Mouse (Mus musculus) MEL (cell line): ENCODE results near the gene D1Ertd622e. TPM values are rescaled to one million over a fixed set of nuclear protein-coding genes. Genes with fewer than 3 reads are reported as not detected.

Experiments used
- DNase-seq: peaks from one replicate; pipeline ENCODE4 v3.0.0; 2011; ENCODE audit warnings: low read depth, low spot score
- H3K27ac ChIP-seq: 2 replicates; pipeline ENCODE4 v1.5.1; 2012; ENCODE audit warnings: low read depth, mild to moderate bottlenecking, control low read depth, low read length, moderate library complexity; ENCODE audit not compliant: control insufficient read depth
- H3K27me3 ChIP-seq, 2 experiments: fragments of 150-350 bp in 1 of 2; sonication (generic) in 1 of 2; 2 replicates each; pipeline ENCODE4 v1.6.1; 2012; ENCODE audit warnings: low read length in 2 of 2, mild to moderate bottlenecking in 2 of 2, improper control_type of control experiment in 1 of 2, moderate library complexity in 1 of 2; ENCODE audit not compliant: insufficient read depth in 2 of 2, control insufficient read depth in 1 of 2
- H3K36me3 ChIP-seq, 2 experiments: 2 replicates each; pipeline ENCODE4 v1.6.1; 2012 to 2014; ENCODE audit warnings: low read length in 2 of 2, improper control_type of control experiment in 1 of 2, inconsistent platforms in 1 of 2, mild to moderate bottlenecking in 1 of 2; ENCODE audit not compliant: insufficient read depth in 2 of 2, control insufficient read depth in 1 of 2
- H3K4me1 ChIP-seq, 2 experiments: fragments of 150-350 bp in 1 of 2; sonication (generic) in 1 of 2; 2 replicates each; pipeline ENCODE4 v1.6.1; 2012; ENCODE audit warnings: low read length in 2 of 2, improper control_type of control experiment in 1 of 2, mild to moderate bottlenecking in 1 of 2; ENCODE audit not compliant: insufficient read depth in 2 of 2, control insufficient read depth in 1 of 2
- H3K4me3 ChIP-seq, 2 experiments: fragments of 150-350 bp in 1 of 2; sonication (generic) in 1 of 2; 2 replicates each; pipeline ENCODE4 v1.5.1; 2012; ENCODE audit warnings: low read depth in 2 of 2, low read length in 2 of 2, mild to moderate bottlenecking in 2 of 2, moderate library complexity in 2 of 2, control low read depth in 1 of 2, improper control_type of control experiment in 1 of 2; ENCODE audit not compliant: control insufficient read depth in 1 of 2, insufficient read depth in 1 of 2
- H3K79me2 ChIP-seq: 2 replicates; pipeline ENCODE4 v1.6.1; 2012; ENCODE audit warnings: mild to moderate bottlenecking, low read length, moderate library complexity; ENCODE audit not compliant: control insufficient read depth, poor library complexity, insufficient read depth
- H3K9ac ChIP-seq: 2 replicates; pipeline ENCODE4 v1.6.1; 2012; ENCODE audit warnings: low read depth, mild to moderate bottlenecking, control low read depth, low read length, moderate library complexity; ENCODE audit not compliant: control insufficient read depth, poor library complexity, severe bottlenecking
- H3K9me3 ChIP-seq: fragments of 150-350 bp; sonication (generic); replicated peaks from 2 replicates; pipeline ENCODE4 v1.6.1; 2012; ENCODE audit warnings: mild to moderate bottlenecking, low read length, improper control_type of control experiment, moderate library complexity; ENCODE audit not compliant: insufficient read depth
- BHLHE40 ChIP-seq: IDR thresholded peaks from 2 replicates; pipeline ENCODE4 v1.6.1; 2012; ENCODE audit warnings: low read depth, mild to moderate bottlenecking, inconsistent platforms, low read length, improper control_type of control experiment, borderline replicate concordance
- EP300 ChIP-seq, 2 experiments: IDR thresholded peaks; 2 replicates each; pipeline ENCODE4 v1.6.1; 2011; ENCODE audit warnings: improper control_type of control experiment in 2 of 2, low read length in 2 of 2, low read depth in 1 of 2, mild to moderate bottlenecking in 1 of 2
- ETS1 ChIP-seq: IDR thresholded peaks from 2 replicates; pipeline ENCODE4 v1.6.1; 2012; ENCODE audit warnings: low read depth, mild to moderate bottlenecking, inconsistent platforms, low read length, improper control_type of control experiment, moderate library complexity
- GATA1 ChIP-seq: IDR thresholded peaks from 2 replicates; pipeline ENCODE4 v1.6.1; 2011; ENCODE audit warnings: low read depth, low read length, improper control_type of control experiment
- HCFC1 ChIP-seq: IDR thresholded peaks from 2 replicates; pipeline ENCODE4 v1.6.1; 2012; ENCODE audit warnings: low read depth, mild to moderate bottlenecking, inconsistent platforms, low read length, improper control_type of control experiment, moderate library complexity
- MAX ChIP-seq: IDR thresholded peaks from 2 replicates; pipeline ENCODE4 v1.6.1; 2011; ENCODE audit warnings: low read length, improper control_type of control experiment
- MAZ ChIP-seq: IDR thresholded peaks from 2 replicates; pipeline ENCODE4 v1.6.1; 2012; ENCODE audit warnings: low read depth, mild to moderate bottlenecking, inconsistent platforms, low read length, improper control_type of control experiment
- MEF2A ChIP-seq: IDR thresholded peaks from 2 replicates; pipeline ENCODE4 v1.6.1; 2014; ENCODE audit warnings: low read depth, mild to moderate bottlenecking, inconsistent platforms, low read length, improper control_type of control experiment; ENCODE audit not compliant: poor library complexity, insufficient replicate concordance, severe bottlenecking; ENCODE audit errors: extremely low read depth
- NRF1 ChIP-seq: IDR thresholded peaks from 2 replicates; pipeline ENCODE4 v1.6.1; 2014; ENCODE audit warnings: low read depth, mild to moderate bottlenecking, inconsistent platforms, low read length, improper control_type of control experiment, moderate library complexity; ENCODE audit not compliant: poor library complexity, insufficient read depth, severe bottlenecking
- POLR2A ChIP-seq, 2 experiments: IDR thresholded peaks; 2 replicates each; pipeline ENCODE4 v1.6.1; 2011 to 2012; ENCODE audit warnings: low read length in 2 of 2, mild to moderate bottlenecking in 2 of 2, control low read depth in 1 of 2, improper control_type of control experiment in 1 of 2, low read depth in 1 of 2, moderate library complexity in 1 of 2; ENCODE audit not compliant: control insufficient read depth in 1 of 2, insufficient read depth in 1 of 2, poor library complexity in 1 of 2
- POLR2AphosphoS5 ChIP-seq: IDR thresholded peaks from 2 replicates; pipeline ENCODE4 v1.6.1; 2012; ENCODE audit warnings: low read depth, borderline replicate concordance, mild to moderate bottlenecking, inconsistent platforms, low read length, moderate library complexity, mixed read lengths
- RCOR1 ChIP-seq: IDR thresholded peaks from 2 replicates; pipeline ENCODE4 v1.6.1; 2012; ENCODE audit warnings: low read depth, mild to moderate bottlenecking, inconsistent platforms, low read length, improper control_type of control experiment
- SIN3A ChIP-seq: IDR thresholded peaks from 2 replicates; pipeline ENCODE4 v1.6.1; 2012; ENCODE audit warnings: low read length, improper control_type of control experiment, inconsistent platforms
- SMC3 ChIP-seq: IDR thresholded peaks from 2 replicates; pipeline ENCODE4 v1.6.1; 2011; ENCODE audit warnings: low read depth, low read length, improper control_type of control experiment
- TAL1 ChIP-seq: IDR thresholded peaks from 2 replicates; pipeline ENCODE4 v1.6.1; 2012; ENCODE audit warnings: mild to moderate bottlenecking, inconsistent platforms, low read length, moderate library complexity, mixed read lengths
- TBP ChIP-seq: IDR thresholded peaks from 2 replicates; pipeline ENCODE4 v1.8.0; 2011; ENCODE audit warnings: low read depth, low read length, improper control_type of control experiment
- TCF12 ChIP-seq: IDR thresholded peaks from 2 replicates; pipeline ENCODE4 v1.6.1; 2014; ENCODE audit warnings: low read depth, mild to moderate bottlenecking, inconsistent platforms, low read length, improper control_type of control experiment, moderate library complexity
- UBTF ChIP-seq: IDR thresholded peaks from 2 replicates; pipeline ENCODE4 v1.6.1; 2012; ENCODE audit warnings: low read depth, mild to moderate bottlenecking, inconsistent platforms, low read length, improper control_type of control experiment, moderate library complexity, borderline replicate concordance; ENCODE audit not compliant: insufficient read depth
- ZNF384 ChIP-seq: IDR thresholded peaks from 2 replicates; pipeline ENCODE4 v1.6.1; 2012; ENCODE audit warnings: low read depth, mild to moderate bottlenecking, inconsistent platforms, low read length, improper control_type of control experiment
- polyA plus RNA-seq, 2 experiments: library from polyadenylated mRNA; stranded (reverse) in 1 of 2; unstranded in 1 of 2; fragments of >175 nt in 1 of 2; fragments of >200 nt in 1 of 2; gene quantifications; 2 replicates each; pipeline versions ENCODE4 v1.2.1 to v1.2.4; 2012; ENCODE audit warnings: low replicate concordance in 2 of 2, low read depth in 1 of 2; ENCODE audit not compliant: insufficient read length in 2 of 2, insufficient read depth in 1 of 2, missing spikeins in 1 of 2
- total RNA-seq: library from RNA; depleted of rRNA; stranded (reverse); fragments of 300-350 nt; gene quantifications from 2 replicates; pipeline ENCODE4 v1.2.3, GENCODE M21; 2012

Gene D1Ertd622e
- total and polyA plus RNA-seq, 3 experiments = 26.8 to 53.9 (median 46.5) TPM

- Histone ChIP-seq H3K36me3 (peaks cover 4 to 33% of the 10 kb centered on the region in 2 experiments), H3K79me2 (no peaks in the 10 kb centered on the region)
- DNase-seq = no peak
- TF ChIP-seq NRF1 = no peak
- no peak for TF ChIP-seq TBP
- no peak for TF ChIP-seq ZNF384
- TF ChIP-seq MAX = no peak
- no peak for TF ChIP-seq POLR2A (IDR thresholded peaks at IDR 0.05; ENCODE audit: control insufficient read depth in 1 of 2, insufficient read depth in 1 of 2, low read depth in 1 of 2, low read length in 2 of 2, poor library complexity in 1 of 2)
- no peak for TF ChIP-seq SMC3
- TF ChIP-seq UBTF = no peak
- TF ChIP-seq, all 39 proteins: peak for 0
- no peaks in the 10 kb centered on the region for H3K27me3 ChIP-seq
- H3K9ac ChIP-seq = no peak overlapping the region
- no peak overlapping the region for H3K27ac ChIP-seq
- peaks cover 0 to 3% of the 10 kb centered on the region in 2 experiments; a peak in 1 of 4 replicates for H3K4me1 ChIP-seq
- no peak overlapping the region for H3K4me3 ChIP-seq
- no peaks in the 10 kb centered on the region for H3K9me3 ChIP-seq
These were observed 48.6 kb upstream of the D1Ertd622e start for GRCm38 (mm10) chr1:97710520-97710919.

- Histone ChIP-seq H3K9me3 (no peaks in the 10 kb centered on the region), H3K4me3 (no peak overlapping the region), H3K4me1 (peaks cover 6 to 13% of the 10 kb centered on the region in 2 experiments), H3K36me3 (peaks cover 8 to 14% of the 10 kb centered on the region in 2 experiments), H3K27ac (peak overlapping the region; percentile 67; the same call in 1 of the 2 replicates), H3K27me3 (no peaks in the 10 kb centered on the region), H3K9ac (no peak overlapping the region), H3K79me2 (no peaks in the 10 kb centered on the region)
- TF ChIP-seq POLR2AphosphoS5 (no peak), EP300 (IDR thresholded peaks at IDR 0.05; ENCODE audit: low read depth in 1 of 2, low read length in 2 of 2) (peak; percentile 82 to 93), MEF2A (no peak), TAL1 (peak; percentile 5; the same call in 1 of the 2 replicates), SIN3A (no peak; the same call in 1 of the 2 replicates), TCF12 (peak; percentile 66; the same call in 1 of the 2 replicates), BHLHE40 (no peak), ETS1 (peak; percentile 68), GATA1 (peak; percentile 74), RCOR1 (peak; percentile 61; the same call in 1 of the 2 replicates), POLR2A (IDR thresholded peaks at IDR 0.05; ENCODE audit: control insufficient read depth in 1 of 2, insufficient read depth in 1 of 2, low read depth in 1 of 2, low read length in 2 of 2, poor library complexity in 1 of 2) (no peak), HCFC1 (0 out of 2 replicates have a peak, but pooled peaks have one; percentile 31), MAZ (no peak)
- DNase-seq = peak; percentile 73
These were observed 43.5 kb upstream of the D1Ertd622e start for GRCm38 (mm10) chr1:97705389-97705788.
